Mouse (Mus musculus): ENCODE data around the gene Epn3.

- TF ChIP-seq CTCF (IDR thresholded peaks at IDR 0.05; ENCODE audit: extremely low read depth, insufficient read length, insufficient replicate concordance, low read depth, low read length) (no peak), POLR2A (IDR thresholded peaks at IDR 0.05; ENCODE audit: low read depth, low read length) (no peak)
Measured at GRCm38 (mm10) chr11:94466333-94466855, 33.4 kb downstream of the Epn3 start.
